ENCODE assay signal across 21 mouse cellular contexts in genomic region chr12:119330644-119331043, GRCm38 (mm10). TPM values are rescaled to one million over a fixed set of nuclear protein-coding genes. Genes with fewer than 3 reads are reported as not detected.
DNase-seq lines count a peak whose midpoint lies in the region; ATAC-seq lines count a peak whose summit lies in the region.
"Had no signal": no experiment of that assay in that cellular context is flagged by ENCODE, and none has a peak within 500 bp of the region (broad histone marks: within the 10 kb centered on the region; RNA-seq: fewer than 3 reads in every experiment).

No protein-coding gene starts in this region.

- no peak for DNase-seq in forebrain, embryonic 11.5 days (ENCODE audit: low spot score)
- no peak for DNase-seq in hindbrain, embryonic 10.5 days (ENCODE audit: low spot score)
- no peak for DNase-seq in midbrain, embryonic 11.5 days (ENCODE audit: low spot score, missing footprints)
- no peak for DNase-seq in spleen, postnatal 14 days (ENCODE audit: low spot score in 2 of 2)
- DNase-seq: adrenal gland, adult 8-10 months; adrenal gland, postnatal 36 days; B cell, adult 2 months; cerebellum, adult 8-10 months; embryo, embryonic 11 days; gastrocnemius, postnatal 10 days; heart, postnatal 36 days had no signal

- no peaks in the 10 kb centered on the region for H3K36me3 ChIP-seq in forebrain, embryonic 11.5 days (ENCODE audit: control insufficient read depth, insufficient read depth, low read length)
- H3K36me3 ChIP-seq in forebrain, embryonic 16.5 days (ENCODE audit: control insufficient read depth, insufficient read depth): no peaks in the 10 kb centered on the region
- H3K36me3 ChIP-seq in hindbrain, embryonic 10.5 days: no peaks in the 10 kb centered on the region
- no peaks in the 10 kb centered on the region for H3K36me3 ChIP-seq in hindbrain, embryonic 13.5 days
- no peaks in the 10 kb centered on the region for H3K36me3 ChIP-seq in midbrain, embryonic 12.5 days
- H3K36me3 ChIP-seq in midbrain, embryonic 11.5 days (ENCODE audit: control insufficient read depth, insufficient read depth, low read length): no peaks in the 10 kb centered on the region
- H3K36me3 ChIP-seq: embryonic facial prominence, embryonic 15.5 days; forebrain, embryonic 12.5 days; G1E; heart, embryonic 13.5 days; hindbrain, embryonic 15.5 days had no signal

- H3K4me3 ChIP-seq in forebrain, embryonic 11.5 days (ENCODE audit: low read depth, low read length): no peak overlapping the region
- H3K4me3 ChIP-seq in forebrain, embryonic 16.5 days (replicated peaks; ENCODE audit: low read length): no peak overlapping the region
- no peak overlapping the region for H3K4me3 ChIP-seq in hindbrain, embryonic 10.5 days
- no peak overlapping the region for H3K4me3 ChIP-seq in hindbrain, embryonic 13.5 days
- H3K4me3 ChIP-seq in midbrain, embryonic 12.5 days: no peak overlapping the region
- H3K4me3 ChIP-seq in midbrain, embryonic 11.5 days (ENCODE audit: low read depth, low read length): no peak overlapping the region
- H3K4me3 ChIP-seq: embryonic facial prominence, embryonic 15.5 days; forebrain, embryonic 12.5 days; heart, embryonic 13.5 days; hindbrain, embryonic 15.5 days had no signal

- H3K4me1 ChIP-seq in forebrain, embryonic 11.5 days (replicated peaks; ENCODE audit: control insufficient read depth, insufficient read depth, low read length): no peaks in the 10 kb centered on the region
- H3K4me1 ChIP-seq in forebrain, embryonic 16.5 days (replicated peaks; ENCODE audit: control insufficient read depth, insufficient read depth, low read length): no peaks in the 10 kb centered on the region
- H3K4me1 ChIP-seq in hindbrain, embryonic 10.5 days (replicated peaks): peaks cover 11% of the 10 kb centered on the region
- no peaks in the 10 kb centered on the region for H3K4me1 ChIP-seq in hindbrain, embryonic 13.5 days (replicated peaks)
- peaks cover 7% of the 10 kb centered on the region for H3K4me1 ChIP-seq in midbrain, embryonic 12.5 days
- peaks cover 3% of the 10 kb centered on the region; the same call in 1 of the 2 replicates for H3K4me1 ChIP-seq in midbrain, embryonic 11.5 days (ENCODE audit: control insufficient read depth, insufficient read depth, low read length)
- H3K4me1 ChIP-seq: embryonic facial prominence, embryonic 15.5 days; hindbrain, embryonic 15.5 days had no signal

- no peak overlapping the region for H3K27ac ChIP-seq in forebrain, embryonic 11.5 days (ENCODE audit: low read depth, low read length)
- no peak overlapping the region for H3K27ac ChIP-seq in forebrain, embryonic 16.5 days (ENCODE audit: low read length)
- peak overlapping the region; percentile 31; the same call in 1 of the 2 replicates for H3K27ac ChIP-seq in hindbrain, embryonic 10.5 days
- H3K27ac ChIP-seq in hindbrain, embryonic 13.5 days: no peak overlapping the region
- H3K27ac ChIP-seq in midbrain, embryonic 12.5 days (replicated peaks): no peak overlapping the region
- no peak overlapping the region for H3K27ac ChIP-seq in midbrain, embryonic 11.5 days (ENCODE audit: low read depth, low read length)
- H3K27ac ChIP-seq: embryonic facial prominence, embryonic 15.5 days; forebrain, embryonic 12.5 days; heart, embryonic 13.5 days; hindbrain, embryonic 15.5 days had no signal

- H3K27me3 ChIP-seq in forebrain, embryonic 11.5 days (ENCODE audit: control insufficient read depth, insufficient read depth, low read length): no peaks in the 10 kb centered on the region
- no peaks in the 10 kb centered on the region for H3K27me3 ChIP-seq in forebrain, embryonic 16.5 days (replicated peaks; ENCODE audit: control insufficient read depth, insufficient read depth, low read length)
- H3K27me3 ChIP-seq in hindbrain, embryonic 10.5 days (ENCODE audit: insufficient read depth, poor library complexity, severe bottlenecking): no peaks in the 10 kb centered on the region
- no peaks in the 10 kb centered on the region for H3K27me3 ChIP-seq in hindbrain, embryonic 13.5 days
- H3K27me3 ChIP-seq in midbrain, embryonic 12.5 days: 0 out of 2 replicates have a peak, but pooled peaks cover 11% of the 10 kb centered on the region
- no peaks in the 10 kb centered on the region for H3K27me3 ChIP-seq in midbrain, embryonic 11.5 days (ENCODE audit: control insufficient read depth, insufficient read depth, low read length)
- H3K27me3 ChIP-seq: embryonic facial prominence, embryonic 15.5 days; forebrain, embryonic 12.5 days; heart, embryonic 13.5 days; hindbrain, embryonic 15.5 days had no signal

- WGBS in forebrain, embryonic 11.5 days: 85% methylated on average over 4 of the region's 4 CpGs
- 92% methylated on average over 4 of the region's 4 CpGs for WGBS in forebrain, embryonic 16.5 days
- WGBS in hindbrain, embryonic 10.5 days: 85% methylated on average over 4 of the region's 4 CpGs
- WGBS in hindbrain, embryonic 13.5 days: 90% methylated on average over 4 of the region's 4 CpGs
- 83% methylated on average over 4 of the region's 4 CpGs for WGBS in midbrain, embryonic 12.5 days
- 95% methylated on average over 4 of the region's 4 CpGs for WGBS in midbrain, embryonic 11.5 days

- ATAC-seq in forebrain, embryonic 11.5 days (replicated peaks; ENCODE audit: low FRiP score): peak; percentile 6; the same call in 1 of the 2 replicates
- no peak for ATAC-seq in forebrain, embryonic 16.5 days
- no peak for ATAC-seq in hindbrain, embryonic 13.5 days (ENCODE audit: low FRiP score)
- peak; percentile 13; the same call in 1 of the 2 replicates for ATAC-seq in midbrain, embryonic 12.5 days (ENCODE audit: low FRiP score, low read depth)
- ATAC-seq in midbrain, embryonic 11.5 days (ENCODE audit: low FRiP score): no peak
- ATAC-seq: CD4-positive, CD25-positive, alpha-beta regulatory T cell, adult 4 months had no signal

- no peaks in the 10 kb centered on the region for H3K9me3 ChIP-seq in forebrain, embryonic 11.5 days (ENCODE audit: control insufficient read depth, low read length)
- H3K9me3 ChIP-seq in forebrain, embryonic 16.5 days (ENCODE audit: control insufficient read depth, low read length): no peaks in the 10 kb centered on the region
- H3K9me3 ChIP-seq in hindbrain, embryonic 10.5 days: no peaks in the 10 kb centered on the region
- no peaks in the 10 kb centered on the region for H3K9me3 ChIP-seq in hindbrain, embryonic 13.5 days
- H3K9me3 ChIP-seq in midbrain, embryonic 12.5 days: no peaks in the 10 kb centered on the region
- H3K9me3 ChIP-seq in midbrain, embryonic 11.5 days (ENCODE audit: control insufficient read depth, low read length): no peaks in the 10 kb centered on the region
- H3K9me3 ChIP-seq: embryonic facial prominence, embryonic 15.5 days; forebrain, embryonic 12.5 days; G1E; heart, embryonic 13.5 days; hindbrain, embryonic 15.5 days had no signal

- no peak overlapping the region for H3K9ac ChIP-seq in forebrain, embryonic 11.5 days (ENCODE audit: low read length)
- H3K9ac ChIP-seq in forebrain, embryonic 16.5 days (replicated peaks; ENCODE audit: low read depth, low read length): no peak overlapping the region
- H3K9ac ChIP-seq in hindbrain, embryonic 13.5 days: no peak overlapping the region
- no peak overlapping the region for H3K9ac ChIP-seq in midbrain, embryonic 12.5 days (replicated peaks)
- no peak overlapping the region for H3K9ac ChIP-seq in midbrain, embryonic 11.5 days (ENCODE audit: low read length)
- H3K9ac ChIP-seq: embryonic facial prominence, embryonic 15.5 days; forebrain, embryonic 12.5 days; heart, embryonic 13.5 days; hindbrain, embryonic 15.5 days had no signal

- no peak overlapping the region for H3K4me2 ChIP-seq in forebrain, embryonic 11.5 days (ENCODE audit: low read depth, low read length, severe bottlenecking)
- no peak overlapping the region for H3K4me2 ChIP-seq in forebrain, embryonic 16.5 days (ENCODE audit: low read length)
- no peak overlapping the region for H3K4me2 ChIP-seq in hindbrain, embryonic 13.5 days
- H3K4me2 ChIP-seq in midbrain, embryonic 12.5 days (replicated peaks): no peak overlapping the region
- H3K4me2 ChIP-seq in midbrain, embryonic 11.5 days: no peak overlapping the region
- H3K4me2 ChIP-seq: embryonic facial prominence, embryonic 15.5 days; forebrain, embryonic 12.5 days; heart, embryonic 13.5 days; hindbrain, embryonic 15.5 days had no signal

RNA-seq across cellular contexts. Expression of gene Macc1, which starts 16.6 kb away (rescaled TPM):
- 0.07 and 0.08 TPM in 2 replicates for polyA plus RNA-seq in forebrain, embryonic 11.5 days (2014; fragmentation: Nextera tagmentation; extraction: Ambion mirVana)
- polyA plus RNA-seq in forebrain, embryonic 16.5 days (2015; fragmentation: Nextera tagmentation; extraction: Ambion mirVana): not detected in 2 replicates
- 0.24 and 0.25 TPM in 2 replicates for polyA plus RNA-seq in hindbrain, embryonic 10.5 days (2016; fragmentation: Nextera tagmentation; extraction: Ambion mirVana)
- 0.05 TPM in 1 of 2 replicates, not detected in the other for polyA plus RNA-seq in hindbrain, embryonic 13.5 days (2015; fragmentation: Nextera tagmentation; extraction: Ambion mirVana)
- polyA plus RNA-seq in midbrain, embryonic 12.5 days (2016; fragmentation: Nextera tagmentation; extraction: Ambion mirVana): 0.18 TPM in 1 of 2 replicates, not detected in the other
- 0.05 and 0.17 TPM in 2 replicates for polyA plus RNA-seq in midbrain, embryonic 11.5 days (2014; fragmentation: Nextera tagmentation; extraction: Ambion mirVana)
- polyA plus RNA-seq: CD4-positive, CD25-positive, alpha-beta regulatory T cell, adult 4 months; G1E; heart, postnatal 0 days; hindbrain, embryonic 15.5 days had no signal

Comparison
In these comparisons a context has a peak if more than half of its experiments do, and no peak if none do; other contexts are left out.
1. ATAC-seq: peak in forebrain, embryonic 11.5 days (single experiment) and midbrain, embryonic 12.5 days (single experiment); none in forebrain, embryonic 16.5 days (single experiment), hindbrain, embryonic 13.5 days (single experiment) and midbrain, embryonic 11.5 days (single experiment).